Mouse (Mus musculus) embryonic facial prominence, embryonic 10.5 days (tissue): ENCODE measurements around the gene Gpr84. TPM values are rescaled to one million over a fixed set of nuclear protein-coding genes. Genes with fewer than 3 reads are reported as not detected.
A peak's percentile ranks its signal among the peaks of the same experiment; 100 is the strongest.

ENCODE experiments used
- DNase-seq: peaks from one replicate; pipeline ENCODE4 v3.0.0-alpha.2; 2017; ENCODE audit warnings: low spot score
- H3K27ac ChIP-seq: fragments of 300-500 bp; sonication (generic); replicated peaks from 2 replicates; pipeline ENCODE4 v1.5.1; 2016; ENCODE audit warnings: mild to moderate bottlenecking
- H3K27me3 ChIP-seq: fragments of 300-500 bp; sonication (generic); replicated peaks from 2 replicates; pipeline ENCODE4 v1.6.1; 2016; ENCODE audit warnings: low read depth, mild to moderate bottlenecking; ENCODE audit not compliant: poor library complexity, severe bottlenecking
- H3K36me3 ChIP-seq: fragments of 300-500 bp; sonication (generic); replicated peaks from 2 replicates; pipeline ENCODE4 v1.6.1; 2016; ENCODE audit warnings: mild to moderate bottlenecking, moderate library complexity
- H3K4me1 ChIP-seq: fragments of 300-500 bp; sonication (generic); 2 replicates; pipeline ENCODE4 v1.6.1; 2016
- H3K4me3 ChIP-seq: fragments of 300-500 bp; sonication (generic); 2 replicates; pipeline ENCODE4 v1.5.1; 2016; ENCODE audit warnings: mild to moderate bottlenecking, moderate library complexity
- H3K9me3 ChIP-seq: fragments of 300-500 bp; sonication (generic); 2 replicates; pipeline ENCODE4 v1.6.1; 2016; ENCODE audit warnings: mild to moderate bottlenecking
- WGBS: fragments of 180-500 bp; shearing (Covaris S2); methylation state at CpG from one replicate; pipeline ENCODE4 v1.1.7; 2016; 5-methylcytosine and 5-hydroxymethylcytosine counted together
- polyA plus RNA-seq: library from polyadenylated mRNA; unstranded; fragments of >200 nt; fragmentation: Nextera tagmentation; extraction: Ambion mirVana; gene quantifications from 2 replicates; pipeline ENCODE4 v1.2.1, GENCODE M21; 2016

Gpr84 gene
- polyA plus RNA-seq, 1 experiment from 2014 or later = 0.16 TPM

DNA sequence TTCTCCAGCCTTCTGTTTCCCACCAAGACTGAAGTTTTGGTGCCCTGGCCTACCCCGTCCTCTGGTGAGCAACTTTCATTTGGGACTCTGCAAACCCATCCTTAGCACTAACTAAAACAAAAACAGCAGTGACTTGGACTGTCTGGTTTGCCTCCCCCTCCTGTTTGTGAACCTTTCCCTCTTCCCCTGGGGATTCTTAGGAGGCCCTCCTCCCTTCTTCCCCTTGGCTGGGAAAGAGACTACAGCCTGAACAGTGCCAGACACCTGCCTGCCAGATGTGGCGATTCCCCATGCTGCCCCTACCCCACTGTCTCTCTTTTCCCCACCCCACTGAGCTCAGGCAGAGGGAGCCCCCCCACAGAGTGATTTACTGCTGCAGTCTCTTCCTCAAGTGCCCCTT, 9.4 kb downstream of the Gpr84 start:
- Histone ChIP-seq H3K4me3 (peak overlapping the region; percentile 45), H3K9me3 (no peaks in the 10 kb centered on the region), H3K36me3 (peaks cover 36% of the 10 kb centered on the region), H3K27ac (peak overlapping the region; percentile 96), H3K4me1 (peaks cover 99% of the 10 kb centered on the region), H3K27me3 (0 out of 2 replicates have a peak, but pooled peaks cover 4% of the 10 kb centered on the region)
- WGBS = 14% methylated on average over 2 of the region's 2 CpGs
- DNase-seq = peak; percentile 82

DNA sequence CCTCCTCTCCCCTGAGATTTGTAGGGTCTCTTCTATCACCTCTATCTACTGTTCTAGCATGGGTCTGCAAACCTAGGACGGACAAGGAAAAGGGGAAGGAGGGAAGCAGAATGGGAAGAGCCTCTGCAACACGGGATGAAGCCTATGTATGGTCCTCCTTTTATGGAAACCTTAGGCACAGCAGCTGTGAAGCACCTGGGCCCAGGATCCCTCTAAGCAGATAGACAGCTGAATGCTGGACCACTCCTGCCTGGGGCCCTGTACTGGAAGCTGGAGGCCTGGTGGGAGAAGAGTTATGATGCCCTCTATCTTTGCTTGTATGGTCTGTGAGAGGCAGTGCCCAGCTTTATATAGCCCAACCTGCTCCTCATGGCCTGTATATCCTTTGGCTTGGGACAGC, 9.9 kb downstream of the Gpr84 start:
- H3K36me3 ChIP-seq = peaks cover 40% of the 10 kb centered on the region
- peak overlapping the region; percentile 45 for H3K4me3 ChIP-seq
- H3K4me1 ChIP-seq = peaks cover 99% of the 10 kb centered on the region
- 10% methylated on average over 2 of the region's 2 CpGs for WGBS
- H3K27ac ChIP-seq = peak overlapping the region; percentile 96
- peak; percentile 48 for DNase-seq
- H3K9me3 ChIP-seq = no peaks in the 10 kb centered on the region
- H3K27me3 ChIP-seq = 0 out of 2 replicates have a peak, but pooled peaks cover 4% of the 10 kb centered on the region

DNA sequence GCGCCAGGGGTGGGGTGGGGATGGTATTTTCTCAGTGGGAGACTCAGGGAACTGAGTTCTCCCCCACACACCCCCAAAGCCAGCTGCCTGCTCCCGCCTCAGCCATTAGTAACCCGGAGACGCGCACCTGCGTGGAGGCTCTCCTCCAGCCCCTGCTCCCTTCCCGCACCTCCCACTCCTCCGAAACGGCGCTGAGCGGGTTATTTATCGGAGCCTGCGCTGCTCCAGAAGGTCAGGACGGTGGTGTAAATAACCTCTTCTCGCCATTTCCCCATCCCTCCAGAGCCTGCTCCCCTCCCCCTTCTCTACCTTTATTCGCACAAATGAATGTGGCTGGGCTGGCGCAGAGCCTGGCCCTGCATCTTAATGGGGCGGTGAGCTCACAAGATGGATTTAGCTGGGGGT, 10.3 kb downstream of the Gpr84 start:
- peaks cover 42% of the 10 kb centered on the region for H3K36me3 ChIP-seq
- WGBS = 5% methylated on average over 18 of the region's 18 CpGs
- peaks cover 100% of the 10 kb centered on the region for H3K4me1 ChIP-seq
- peak overlapping the region; percentile 96 for H3K27ac ChIP-seq
- DNase-seq = peak; percentile 55
- H3K4me3 ChIP-seq = peak overlapping the region; percentile 45
- no peaks in the 10 kb centered on the region for H3K9me3 ChIP-seq
- 0 out of 2 replicates have a peak, but pooled peaks cover 4% of the 10 kb centered on the region for H3K27me3 ChIP-seq

DNA sequence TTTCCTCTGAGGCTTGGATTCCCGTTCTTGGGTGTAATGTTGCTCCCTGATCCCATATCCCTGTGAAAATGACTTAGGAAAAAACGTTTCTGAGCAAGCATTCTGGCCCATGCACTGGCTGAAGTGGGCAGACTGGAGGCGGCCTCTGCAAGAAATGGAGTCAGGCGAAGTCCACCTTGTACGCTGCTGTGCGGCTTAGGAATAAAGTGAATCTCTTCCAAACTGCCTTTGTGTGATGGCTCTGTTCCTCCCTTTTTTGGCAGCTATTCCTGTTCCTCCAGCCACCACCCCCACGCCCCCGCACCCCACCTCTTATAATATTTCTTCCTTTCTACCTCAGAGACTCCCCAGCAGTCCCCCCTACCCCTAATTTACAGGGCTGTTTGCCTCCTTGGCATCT, 10.8 kb downstream of the Gpr84 start:
- no peaks in the 10 kb centered on the region for H3K9me3 ChIP-seq
- no peak for DNase-seq
- peaks cover 42% of the 10 kb centered on the region for H3K36me3 ChIP-seq
- WGBS = 38% methylated on average over 8 of the region's 8 CpGs
- H3K4me3 ChIP-seq = peak overlapping the region; percentile 45
- peaks cover 99% of the 10 kb centered on the region for H3K4me1 ChIP-seq
- H3K27ac ChIP-seq = peak overlapping the region; percentile 96
- 0 out of 2 replicates have a peak, but pooled peaks cover 4% of the 10 kb centered on the region for H3K27me3 ChIP-seq

DNA sequence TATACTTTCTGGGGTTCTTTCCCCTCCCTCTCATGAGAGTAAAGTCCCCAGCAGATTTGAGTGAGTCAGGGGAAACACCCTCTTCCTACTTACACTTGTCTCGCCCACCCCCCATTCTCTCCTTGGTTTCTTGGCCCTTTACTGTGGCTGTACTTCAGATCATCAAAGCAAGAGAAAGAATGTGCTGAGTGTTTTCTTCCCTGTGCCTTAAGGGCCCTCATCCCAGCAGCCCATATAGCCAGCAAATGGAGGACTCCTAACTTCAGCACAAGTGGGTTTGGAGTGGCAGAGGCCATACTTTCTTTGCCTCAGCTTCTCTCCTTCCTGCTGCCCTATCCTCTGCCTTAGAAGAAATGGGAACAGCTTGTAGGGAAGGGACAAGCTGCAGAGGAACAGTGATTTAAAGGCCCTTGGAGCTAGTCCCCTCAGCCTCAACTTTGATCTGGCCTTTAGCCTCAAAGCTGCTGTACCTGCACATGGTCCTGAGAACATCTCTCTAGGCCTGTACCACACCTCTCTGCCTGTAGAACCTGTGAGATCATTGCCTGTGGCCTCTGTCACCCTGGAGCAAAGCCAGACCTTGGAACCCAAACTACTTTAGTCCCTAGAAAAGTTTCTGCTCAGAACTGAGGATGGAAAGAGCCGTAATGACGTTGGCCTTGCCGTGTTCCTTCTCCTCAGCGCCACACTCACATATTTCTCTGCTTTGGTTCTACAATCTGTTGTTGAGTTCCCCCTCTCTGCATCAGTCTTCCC, 11.4 kb downstream of the Gpr84 start:
- no peaks in the 10 kb centered on the region for H3K9me3 ChIP-seq
- DNase-seq = no peak
- WGBS = 73% methylated on average over 5 of the region's 5 CpGs
- 0 out of 2 replicates have a peak, but pooled peaks cover 4% of the 10 kb centered on the region for H3K27me3 ChIP-seq
- H3K4me3 ChIP-seq = no peak overlapping the region; the same call in 1 of the 2 replicates
- peaks cover 96% of the 10 kb centered on the region for H3K4me1 ChIP-seq
- peak overlapping the region; percentile 96 for H3K27ac ChIP-seq
- peaks cover 42% of the 10 kb centered on the region for H3K36me3 ChIP-seq

DNA sequence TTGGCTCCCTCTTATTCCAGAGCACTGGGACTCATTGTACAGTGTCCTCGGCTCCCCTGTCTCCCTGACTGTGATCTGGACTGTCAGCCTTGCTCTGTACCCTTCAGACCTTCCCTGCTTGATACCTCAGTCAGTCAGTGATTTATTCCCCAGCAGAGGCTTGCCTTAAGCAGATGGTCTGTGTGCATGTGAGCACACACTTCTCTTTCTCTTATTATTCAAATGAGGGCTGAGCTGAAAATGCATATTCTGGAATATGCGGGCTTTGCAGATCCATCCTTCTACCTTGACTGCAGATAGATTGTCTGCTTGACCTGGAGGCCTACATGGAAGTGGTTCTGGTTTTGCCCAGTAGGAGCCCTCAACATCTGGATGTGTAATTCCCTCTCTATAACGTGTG, 12.4 kb downstream of the Gpr84 start:
- Histone ChIP-seq H3K9me3 (no peaks in the 10 kb centered on the region), H3K27ac (peak overlapping the region; percentile 96), H3K4me1 (peaks cover 86% of the 10 kb centered on the region), H3K27me3 (0 out of 2 replicates have a peak, but pooled peaks cover 4% of the 10 kb centered on the region), H3K36me3 (peaks cover 53% of the 10 kb centered on the region), H3K4me3 (no peak overlapping the region)
- no peak for DNase-seq
- WGBS = 77% methylated on average over 3 of the region's 3 CpGs

DNA sequence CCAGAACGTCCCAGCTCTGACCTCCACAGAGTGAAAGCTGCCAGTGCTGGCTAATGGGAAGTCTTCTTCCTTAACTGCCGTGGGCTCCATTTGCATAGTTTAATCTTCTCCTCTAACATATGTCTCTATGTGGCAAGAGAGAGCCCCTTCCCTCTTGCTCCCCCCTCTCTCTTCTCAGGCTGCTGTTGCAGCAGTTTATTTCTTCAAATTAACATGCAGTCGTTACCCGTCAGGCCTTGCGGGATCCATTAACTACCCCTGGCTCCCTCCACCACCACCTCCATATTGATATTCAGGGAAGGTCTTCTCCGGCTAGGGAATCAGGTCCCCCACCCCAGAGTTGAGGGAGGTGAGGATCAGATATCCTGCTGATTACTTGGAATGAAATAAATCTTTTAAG, 13.1 kb downstream of the Gpr84 start:
- H3K9me3 ChIP-seq = no peaks in the 10 kb centered on the region
- H3K27ac ChIP-seq = peak overlapping the region; percentile 96
- no peak overlapping the region for H3K4me3 ChIP-seq
- H3K36me3 ChIP-seq = peaks cover 60% of the 10 kb centered on the region
- H3K4me1 ChIP-seq = peaks cover 78% of the 10 kb centered on the region
- 0 out of 2 replicates have a peak, but pooled peaks cover 4% of the 10 kb centered on the region for H3K27me3 ChIP-seq
- DNase-seq = no peak
- 69% methylated on average over 6 of the region's 6 CpGs for WGBS

DNA sequence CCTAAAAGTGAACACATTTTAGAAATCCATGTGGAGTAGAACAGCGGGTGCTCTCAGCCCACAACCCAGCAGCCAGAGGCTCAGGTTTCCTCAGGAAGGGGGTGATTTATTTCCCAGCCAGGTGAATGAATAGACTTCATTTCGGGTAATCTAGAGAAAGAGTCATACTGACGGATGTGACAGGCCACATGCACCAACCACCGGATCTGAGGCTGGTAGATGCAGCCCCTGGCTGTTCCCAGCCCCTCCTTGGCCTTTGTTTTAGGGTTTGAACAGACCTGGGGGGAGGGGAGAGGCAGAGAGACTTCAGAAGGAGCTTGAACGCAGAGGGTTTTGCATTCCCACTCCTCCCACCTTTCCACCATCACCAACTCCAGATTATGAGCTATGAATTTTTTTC, 14.6 kb downstream of the Gpr84 start:
- peaks cover 64% of the 10 kb centered on the region for H3K4me1 ChIP-seq
- H3K9me3 ChIP-seq = no peaks in the 10 kb centered on the region
- DNase-seq = peak; percentile 66

DNA sequence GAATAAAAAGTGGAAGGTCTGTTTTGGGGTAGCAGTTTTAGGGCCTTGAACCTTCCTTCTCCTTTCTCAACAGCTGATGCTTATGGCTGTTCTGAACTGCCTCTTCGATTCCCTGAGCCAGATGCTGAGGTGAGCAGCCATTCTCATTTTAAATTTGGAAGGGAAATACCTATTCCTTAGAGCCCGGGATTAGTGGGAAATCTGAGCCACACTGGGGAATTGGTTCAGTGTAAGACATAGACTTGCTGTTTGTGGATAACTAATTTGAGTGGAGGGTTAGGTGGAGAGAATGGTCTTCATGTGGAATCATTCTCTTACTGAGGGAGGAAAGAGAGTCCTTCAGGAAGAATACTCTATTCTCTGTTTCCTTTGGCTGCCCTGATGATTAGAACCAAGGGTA, 15.8 kb downstream of the Gpr84 start:
- Histone ChIP-seq H3K4me1 (peaks cover 63% of the 10 kb centered on the region), H3K9me3 (no peaks in the 10 kb centered on the region), H3K4me3 (no peak overlapping the region), H3K27me3 (0 out of 2 replicates have a peak, but pooled peaks cover 4% of the 10 kb centered on the region), H3K36me3 (peaks cover 86% of the 10 kb centered on the region), H3K27ac (0 out of 2 replicates have a peak overlapping the region, but pooled peaks have one; percentile 24)
- WGBS = 45% methylated on average over 2 of the region's 2 CpGs
- no peak for DNase-seq

More for the DNA sequence above, 14.6 kb downstream of the Gpr84 start:
- Histone ChIP-seq H3K36me3 (peaks cover 74% of the 10 kb centered on the region), H3K4me3 (no peak overlapping the region), H3K27ac (peak overlapping the region; percentile 96), H3K27me3 (0 out of 2 replicates have a peak, but pooled peaks cover 4% of the 10 kb centered on the region)
- 6% methylated on average over 5 of the region's 5 CpGs for WGBS

DNA sequence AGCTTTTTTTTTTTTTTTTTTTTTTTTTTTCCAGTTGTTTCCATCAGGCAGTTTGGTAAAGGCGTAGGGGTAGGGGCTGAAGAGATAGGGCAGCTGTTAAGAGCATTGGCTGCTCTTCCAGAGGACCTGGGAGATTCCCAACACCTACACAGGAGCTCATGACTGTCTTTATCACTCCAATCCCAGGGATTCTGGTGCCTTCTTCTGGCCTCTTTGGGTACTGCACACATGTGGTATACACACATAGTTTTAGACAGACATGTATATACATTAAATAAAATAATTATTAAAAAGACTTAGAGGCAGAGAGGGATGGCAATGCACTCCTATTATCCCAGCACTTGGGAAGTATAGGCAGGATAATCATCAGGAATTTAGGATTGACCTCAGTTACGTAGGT, 17.0 kb downstream of the Gpr84 start:
- no peak for DNase-seq
- 98% methylated on average over 2 of the region's 2 CpGs for WGBS
- H3K36me3 ChIP-seq = peaks cover 85% of the 10 kb centered on the region

DNA sequence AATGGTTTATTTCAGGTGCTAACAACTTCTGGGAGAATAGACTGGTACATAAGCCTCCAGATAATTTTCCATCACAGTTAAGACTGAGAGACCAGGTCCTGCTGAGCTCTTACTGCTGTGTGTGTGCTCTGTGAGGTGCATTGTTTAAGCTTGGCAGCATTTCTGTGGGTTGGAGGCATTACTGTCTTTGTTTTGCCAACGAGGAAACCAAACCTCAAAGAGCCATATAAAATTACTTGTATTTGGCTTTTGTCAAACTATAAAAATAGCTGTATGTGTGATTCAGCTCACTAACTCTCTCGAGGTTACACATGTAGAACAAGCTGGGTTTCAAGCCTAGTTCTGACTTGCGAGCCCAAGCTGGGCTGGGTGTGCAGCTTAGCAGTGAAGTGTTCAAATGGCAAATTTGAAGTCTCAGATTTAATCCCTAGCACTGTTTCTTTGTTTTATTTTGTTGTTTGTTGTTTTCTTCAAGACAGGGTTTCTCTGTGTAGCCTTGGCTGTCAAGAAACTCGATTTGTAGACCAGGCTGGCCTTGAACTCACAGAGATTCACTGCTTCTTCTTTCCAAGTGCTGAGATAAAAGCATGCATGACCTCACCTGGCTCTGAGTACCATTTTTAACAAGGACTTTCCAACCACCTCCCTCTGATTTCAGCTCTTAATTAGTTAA, 17.6 kb downstream of the Gpr84 start:
- no peak overlapping the region for H3K27ac ChIP-seq
- H3K27me3 ChIP-seq = no peaks in the 10 kb centered on the region
- no peak overlapping the region for H3K4me3 ChIP-seq
- peaks cover 83% of the 10 kb centered on the region for H3K36me3 ChIP-seq
- H3K9me3 ChIP-seq = no peaks in the 10 kb centered on the region
- no peak for DNase-seq
- WGBS = 90% methylated on average over 4 of the region's 4 CpGs
- H3K4me1 ChIP-seq = peaks cover 50% of the 10 kb centered on the region

More for the DNA sequence above, 17.0 kb downstream of the Gpr84 start:
- H3K4me1 ChIP-seq = peaks cover 56% of the 10 kb centered on the region
- no peaks in the 10 kb centered on the region for H3K27me3 ChIP-seq
- H3K27ac ChIP-seq = no peak overlapping the region
- no peak overlapping the region for H3K4me3 ChIP-seq
- no peaks in the 10 kb centered on the region for H3K9me3 ChIP-seq

DNA sequence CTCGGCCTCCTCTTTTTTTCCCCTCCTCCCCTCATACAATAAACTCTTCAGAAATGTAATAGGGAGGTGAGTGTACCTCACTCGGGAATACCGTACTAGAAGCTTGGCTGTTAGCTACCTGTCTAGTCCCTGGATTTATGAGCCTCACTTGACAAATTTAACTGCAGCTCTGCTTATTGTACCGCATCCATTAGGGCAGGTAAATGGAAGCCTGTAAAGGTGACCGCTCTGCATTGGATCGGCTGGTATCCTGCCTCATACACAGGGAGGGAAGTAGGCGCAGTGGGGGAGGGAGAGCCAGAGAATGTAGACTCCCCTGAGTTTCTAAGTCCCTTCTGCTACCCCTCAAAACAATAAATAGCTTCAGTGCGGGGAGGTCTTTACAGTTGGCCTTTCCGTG, 19.6 kb downstream of the Gpr84 start:
- 94% methylated on average over 9 of the region's 9 CpGs for WGBS
- Histone ChIP-seq H3K27ac (no peak overlapping the region), H3K36me3 (peaks cover 77% of the 10 kb centered on the region), H3K4me3 (no peak overlapping the region), H3K27me3 (no peaks in the 10 kb centered on the region), H3K9me3 (no peaks in the 10 kb centered on the region), H3K4me1 (peaks cover 30% of the 10 kb centered on the region)
- DNase-seq = no peak
